Mouse (Mus musculus) liver, postnatal 0 days (tissue): Measurements from ENCODE around the gene Angptl2.

Source experiments
- CTCF ChIP-seq: sonication (generic); IDR thresholded peaks from 2 replicates; pipeline ENCODE4 v1.5.1; 2016; ENCODE audit warnings: antibody characterized with exemption, low read depth
- EP300 ChIP-seq: IDR thresholded peaks from 2 replicates; pipeline ENCODE4 v1.6.1; 2016; ENCODE audit warnings: antibody characterized with exemption, low read depth, mild to moderate bottlenecking

DNA sequence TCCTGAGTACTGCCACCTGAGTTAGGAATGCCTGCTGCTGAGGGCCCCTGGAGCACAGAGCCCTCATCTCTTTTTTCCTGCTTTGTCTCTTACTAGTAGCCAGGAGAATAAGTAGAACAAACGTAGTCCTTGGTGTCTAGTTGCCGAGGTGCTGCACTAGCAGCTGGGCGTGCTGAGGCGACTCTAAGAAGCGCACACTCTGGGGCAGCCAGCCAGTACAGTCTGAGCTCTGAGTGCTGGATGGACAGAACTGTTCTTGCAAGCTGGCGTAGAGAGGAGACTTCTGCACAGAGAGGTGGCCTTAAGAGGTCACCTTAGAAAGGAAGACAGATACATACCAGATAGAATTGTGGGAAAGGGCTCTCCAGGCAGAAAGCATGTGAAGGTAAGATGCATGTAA, 4.4 kb downstream of the Angptl2 start:
- TF ChIP-seq CTCF (no peak), EP300 (no peak)
